Mouse (Mus musculus) frontal cortex, postnatal 14 days (tissue): ENCODE results near the gene Mrps18c.
A peak's percentile ranks its signal among the peaks of the same experiment; 100 is the strongest.

ENCODE experiments used
- DNase-seq, 2 experiments: peaks; one replicate each; pipeline ENCODE4 v3.0.0; 2022; ENCODE audit warnings: low spot score in 2 of 2

Gene Mrps18c

GRCm38 (mm10) chr5:100798165-100798860, at the start of gene Mrps18c, which contains the start of gene Helq:
Gene Mrps18c (plus strand): TSS chr5:100798627.
Gene Helq (minus strand): TSS chr5:100798598.
- DNase-seq: peak; percentile 86 to 92

DNA sequence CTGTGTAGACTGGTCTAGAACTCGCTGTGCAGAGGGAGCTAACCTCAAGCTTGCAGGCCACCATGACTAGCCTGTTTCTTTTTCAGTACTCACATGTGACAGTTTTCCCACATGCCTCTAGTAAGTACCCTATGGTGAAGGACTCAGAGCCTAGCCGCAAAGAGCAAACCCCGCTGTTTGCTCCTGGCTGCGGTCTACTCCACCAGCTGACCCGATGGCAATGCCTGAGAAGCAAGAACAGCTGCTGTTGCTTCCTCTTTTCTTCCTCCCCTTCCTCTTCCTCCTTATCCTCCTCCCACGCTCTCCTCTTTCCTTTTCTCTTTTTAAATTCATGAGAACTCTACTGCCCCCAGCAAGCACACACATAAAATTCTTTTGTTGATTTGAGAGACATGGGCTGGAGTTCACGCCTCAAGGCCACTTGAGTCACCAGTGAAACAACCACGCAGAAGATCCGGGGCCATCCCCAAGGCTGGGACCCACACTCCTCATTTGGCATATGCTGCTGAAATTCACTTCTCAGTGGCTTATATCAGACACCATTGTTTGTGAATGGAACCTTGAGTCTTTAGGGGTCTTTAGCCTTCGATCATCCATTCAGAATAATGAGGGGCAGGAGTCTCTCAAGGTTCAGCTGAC, 47.7 kb upstream of the Mrps18c start:
- DNase-seq: no peak

DNA sequence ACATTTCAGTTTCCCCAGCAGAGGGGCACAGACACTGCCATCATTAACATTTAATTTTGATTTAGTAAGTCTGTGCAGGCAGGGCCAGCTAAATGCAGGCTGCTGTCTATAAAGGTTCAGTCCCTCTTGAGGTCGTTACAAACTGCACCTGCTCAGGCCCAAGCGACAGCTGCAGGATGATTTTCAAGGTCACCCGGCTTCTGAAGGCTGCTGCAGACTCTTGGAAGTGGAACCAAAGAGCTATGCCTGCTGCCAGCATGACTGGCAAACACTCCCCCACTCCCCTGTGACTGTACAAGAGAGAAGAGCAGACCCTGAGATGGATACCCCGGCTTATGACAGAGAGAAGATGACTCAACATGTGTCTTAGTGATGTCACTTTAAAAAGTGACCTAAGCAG, 46.8 kb upstream of the Mrps18c start:
- DNase-seq: no peak

DNA sequence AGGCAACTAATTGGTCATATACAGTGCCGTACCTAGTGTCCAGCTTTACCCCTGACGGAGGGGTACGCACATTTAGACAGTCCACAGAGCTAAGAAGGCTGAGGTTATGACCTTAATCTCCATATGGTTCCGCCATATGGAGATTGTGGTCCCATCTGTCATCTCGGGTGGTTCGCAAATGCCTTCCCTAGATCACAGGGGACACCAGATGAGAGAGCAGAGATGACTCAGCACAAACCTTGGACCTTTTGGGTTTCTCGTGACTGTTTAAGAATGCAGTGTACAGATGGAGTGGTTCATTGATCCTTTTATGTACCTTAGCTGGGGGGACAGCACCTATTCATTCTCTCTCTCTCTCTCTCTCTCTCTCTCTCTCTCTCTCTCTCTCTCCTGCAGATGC, 45.0 kb upstream of the Mrps18c start:
- DNase-seq: no peak

DNA sequence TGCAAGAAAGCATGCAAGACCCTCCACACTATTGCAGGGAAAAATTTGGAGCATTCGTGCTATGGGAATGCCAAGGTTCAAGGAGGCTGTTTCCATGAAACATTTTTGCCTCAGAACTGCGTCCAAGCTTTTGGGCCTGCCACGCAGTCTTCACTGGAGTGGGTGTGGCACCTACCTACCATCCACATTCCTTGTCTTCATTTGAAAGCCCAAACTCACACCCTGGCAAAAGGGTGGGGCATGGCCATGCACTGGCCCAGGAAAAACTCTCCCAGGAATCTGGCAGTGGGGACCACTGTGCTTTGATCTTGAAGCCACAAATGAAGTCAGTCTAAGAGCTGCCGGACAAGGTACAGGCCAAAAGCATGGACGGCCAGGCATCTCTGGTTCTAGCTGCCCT, 40.3 kb upstream of the Mrps18c start:
- no peak for DNase-seq

- DNase-seq: no peak
These were observed 38.3 kb upstream of the Mrps18c start for GRCm38 (mm10) chr5:100760049-100760663.

GRCm38 (mm10) chr5:100761736-100762135, 36.7 kb upstream of the Mrps18c start:
- no peak for DNase-seq

DNA sequence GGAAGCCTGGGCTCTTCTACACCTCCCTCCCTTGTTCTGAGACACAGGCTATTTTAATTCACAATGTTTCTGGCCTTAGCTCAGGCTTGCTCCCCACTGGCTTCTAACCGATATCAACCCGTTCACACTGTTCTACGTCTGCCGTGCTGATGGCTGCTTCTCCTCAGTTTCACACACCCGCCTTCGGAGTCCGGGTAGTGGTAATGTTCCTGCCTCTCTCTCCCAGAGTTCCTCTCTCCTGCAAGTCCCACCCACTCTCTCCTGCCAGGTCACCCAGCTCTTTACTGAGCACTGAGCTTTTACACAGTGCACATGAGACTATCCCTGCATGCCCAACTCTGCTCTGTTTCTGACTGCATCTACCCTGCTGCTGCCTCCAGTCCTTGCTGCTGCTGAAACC, 32.4 kb upstream of the Mrps18c start:
- no peak for DNase-seq

DNA sequence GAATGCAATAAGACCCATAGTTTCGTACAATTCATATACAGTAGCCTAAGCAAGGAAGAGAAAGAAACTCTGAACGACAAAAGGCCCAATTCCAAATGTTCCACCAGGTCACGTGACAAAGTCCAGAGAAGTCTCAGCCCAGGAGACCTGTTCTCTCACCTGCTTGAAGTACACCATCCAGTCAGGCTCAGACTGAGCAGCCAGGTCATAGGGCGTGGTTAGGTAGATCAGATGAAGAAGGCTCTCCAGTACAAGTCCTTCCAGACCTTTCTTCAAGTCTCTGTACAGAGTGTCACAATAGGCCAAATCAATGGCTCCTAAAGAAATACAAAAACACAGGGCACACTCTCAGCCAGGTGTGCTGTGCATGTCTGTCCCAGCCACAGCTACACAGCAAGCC, 26.9 kb upstream of the Mrps18c start:
- DNase-seq: no peak

DNA sequence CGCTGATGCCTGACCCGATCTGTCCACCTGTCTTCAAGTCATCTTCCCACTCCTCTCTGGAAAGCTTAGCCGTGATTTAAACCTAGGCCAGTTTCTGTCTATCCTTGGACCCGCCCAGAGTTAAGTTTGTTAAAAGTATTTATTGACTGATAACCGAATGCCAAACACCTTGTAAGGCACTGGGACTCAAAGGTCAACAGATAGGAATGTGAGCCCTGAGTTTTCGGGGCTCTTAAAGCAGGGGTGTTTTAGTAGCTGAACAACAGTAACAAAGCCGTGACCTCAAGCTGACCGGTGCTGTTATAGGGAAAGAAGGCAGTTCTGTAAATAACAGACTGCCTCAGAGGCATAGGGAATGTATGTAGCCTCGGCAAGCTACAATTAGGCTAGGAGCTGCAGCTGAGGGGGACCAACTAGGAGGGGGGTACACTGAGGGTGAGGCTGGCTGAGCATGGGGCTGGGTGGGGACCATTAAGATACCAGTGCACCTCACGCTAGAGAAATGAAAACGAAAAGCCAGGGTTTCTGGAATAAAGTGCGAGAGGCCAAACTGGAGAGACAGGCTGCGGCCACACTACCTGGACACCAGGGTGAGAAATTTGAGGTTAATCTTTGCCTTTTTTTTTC, 22.5 kb upstream of the Mrps18c start:
- no peak for DNase-seq

DNA sequence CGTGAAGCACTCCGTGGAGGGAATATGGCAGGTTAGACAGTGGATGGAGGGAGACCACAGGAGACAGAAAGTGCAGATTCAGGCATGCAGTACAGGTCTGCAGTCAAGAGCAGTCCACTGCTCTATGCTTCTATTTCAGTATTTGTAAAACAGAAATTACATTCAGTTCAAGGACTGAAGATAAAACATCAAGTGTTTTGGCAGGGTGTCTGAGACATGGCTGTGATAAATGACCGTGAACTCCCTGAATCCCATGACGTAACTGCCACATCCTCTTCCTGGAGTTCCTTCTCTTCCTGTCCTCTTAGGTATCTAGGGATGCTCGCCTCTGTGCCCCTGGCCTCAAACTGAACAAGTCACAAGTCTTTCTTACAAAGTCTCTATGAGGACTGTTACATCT, 21.5 kb upstream of the Mrps18c start:
- DNase-seq: no peak

GRCm38 (mm10) chr5:100779002-100779401, 19.4 kb upstream of the Mrps18c start:
- DNase-seq: no peak

DNA sequence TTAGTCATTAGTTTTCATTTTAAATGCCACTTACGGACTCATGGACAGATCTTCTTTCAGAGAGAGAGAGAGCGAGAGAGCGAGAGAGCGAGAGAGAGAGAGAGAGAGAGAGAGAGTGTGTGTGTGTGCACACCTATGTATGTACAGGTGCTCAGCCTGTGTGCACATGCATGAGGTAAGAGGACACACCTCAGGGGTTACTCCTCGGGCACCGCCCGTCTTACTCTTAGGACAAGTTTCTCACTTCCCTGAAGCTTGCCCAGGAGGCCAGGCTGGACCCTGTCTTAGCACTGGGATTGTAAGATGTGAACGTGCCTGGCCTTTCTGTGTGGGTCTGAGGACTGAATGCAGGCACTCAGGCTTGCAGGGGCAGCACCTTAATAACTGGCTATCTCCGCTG, 10.9 kb upstream of the Mrps18c start:
- no peak for DNase-seq

DNA sequence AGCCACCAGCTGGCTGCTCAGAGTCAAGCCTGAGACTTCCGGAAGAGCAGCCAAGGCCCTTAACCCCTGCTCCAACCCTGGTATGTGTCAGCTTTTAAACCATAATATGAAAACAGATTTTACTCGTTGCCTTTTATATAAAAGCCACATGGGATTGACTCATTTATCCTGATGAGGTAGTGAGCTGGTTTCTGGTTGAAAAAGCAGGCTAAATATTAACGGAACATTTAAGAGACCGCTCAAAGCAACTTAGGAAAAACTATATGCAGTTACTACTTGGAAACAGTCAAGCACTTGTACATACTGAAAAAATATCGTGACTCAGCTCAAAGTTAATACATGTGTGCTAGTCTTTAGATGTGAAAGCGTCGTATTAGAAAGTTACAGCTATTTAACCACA, 6.2 kb upstream of the Mrps18c start:
- no peak for DNase-seq

- DNase-seq: no peak
These were observed 4.3 kb upstream of the Mrps18c start for GRCm38 (mm10) chr5:100794084-100794483.

DNA sequence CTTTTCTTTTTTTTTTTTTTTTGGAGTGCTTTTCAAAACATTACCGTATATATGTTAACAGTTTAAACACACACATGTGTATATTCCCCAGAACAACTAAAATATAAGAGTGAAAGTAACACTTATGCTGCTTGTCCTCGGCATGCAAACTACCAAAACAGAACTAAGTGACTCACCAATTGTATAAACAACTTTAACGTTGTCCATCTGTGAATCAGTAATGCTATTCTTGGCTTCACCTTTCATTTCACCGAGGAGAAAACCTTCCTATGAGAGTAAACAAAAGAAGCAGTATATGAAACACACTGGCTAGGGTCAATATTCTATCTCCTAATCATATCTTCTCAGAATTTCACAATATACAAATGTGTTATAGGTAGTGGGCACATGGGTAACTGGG, 19.9 kb downstream of the Mrps18c start:
- DNase-seq: no peak

GRCm38 (mm10) chr5:100819568-100820480, 21.4 kb downstream of the Mrps18c start:
- no peak for DNase-seq

DNA sequence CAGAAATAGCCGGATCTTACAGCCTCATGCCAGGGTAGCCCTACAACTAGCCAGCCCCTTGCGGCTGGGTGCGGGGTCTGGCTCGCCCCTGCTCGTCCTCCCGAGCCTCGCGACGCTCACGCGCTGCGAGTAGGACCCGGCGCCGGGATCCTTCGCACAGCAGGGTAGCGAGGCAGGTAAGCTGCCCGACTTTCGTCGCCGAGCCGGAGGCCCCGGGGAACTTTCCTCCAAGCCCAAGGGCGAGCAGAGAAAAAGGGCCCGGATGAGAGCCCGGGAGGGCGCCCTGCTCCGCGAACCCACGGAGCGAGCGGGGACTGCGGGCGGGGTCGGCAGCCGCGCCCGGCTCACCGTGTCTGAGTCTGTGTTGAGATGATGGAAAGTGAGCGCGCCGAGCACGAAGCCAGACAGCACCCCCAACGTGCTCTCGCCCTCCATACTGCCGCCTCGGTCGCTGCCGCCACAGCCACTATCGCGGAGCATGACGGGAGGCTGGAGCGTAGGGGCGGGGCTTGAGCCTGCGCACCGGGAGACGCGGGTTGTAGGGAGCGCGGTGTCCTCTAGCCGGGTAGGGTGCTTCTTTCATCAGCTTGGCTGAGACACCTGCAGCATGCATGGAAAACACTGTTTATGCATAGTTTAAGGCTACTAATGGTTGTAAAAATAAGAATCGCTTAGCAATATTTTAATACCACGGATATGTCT, 22.2 kb downstream of the Mrps18c start, which contains the start of gene Abraxas1:
Abraxas1 (minus strand) TSS at position 483 of the 702 bp plus-strand sequence.
- DNase-seq: peak; percentile 57 to 82

GRCm38 (mm10) chr5:100821375-100821774, 22.9 kb downstream of the Mrps18c start:
- no peak for DNase-seq

DNA sequence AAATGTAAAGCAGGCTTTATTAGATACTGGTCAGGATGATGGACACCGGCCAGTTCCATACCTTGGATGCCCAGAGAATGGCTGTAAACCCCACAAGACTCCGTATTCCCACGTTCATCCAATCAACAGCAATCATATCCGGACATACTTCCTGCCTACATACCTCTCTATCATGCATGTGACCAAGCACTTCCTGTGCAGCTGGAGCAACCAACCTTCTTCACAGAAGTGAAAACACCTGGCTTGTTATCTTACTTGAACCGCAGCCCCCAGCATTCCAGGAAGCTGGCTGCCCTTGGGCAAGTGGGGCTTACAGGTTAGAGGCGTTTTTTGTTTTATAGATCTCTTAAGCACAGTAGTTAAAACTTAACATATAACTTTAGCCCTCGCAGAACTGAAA, 24.4 kb downstream of the Mrps18c start:
- DNase-seq: no peak

DNA sequence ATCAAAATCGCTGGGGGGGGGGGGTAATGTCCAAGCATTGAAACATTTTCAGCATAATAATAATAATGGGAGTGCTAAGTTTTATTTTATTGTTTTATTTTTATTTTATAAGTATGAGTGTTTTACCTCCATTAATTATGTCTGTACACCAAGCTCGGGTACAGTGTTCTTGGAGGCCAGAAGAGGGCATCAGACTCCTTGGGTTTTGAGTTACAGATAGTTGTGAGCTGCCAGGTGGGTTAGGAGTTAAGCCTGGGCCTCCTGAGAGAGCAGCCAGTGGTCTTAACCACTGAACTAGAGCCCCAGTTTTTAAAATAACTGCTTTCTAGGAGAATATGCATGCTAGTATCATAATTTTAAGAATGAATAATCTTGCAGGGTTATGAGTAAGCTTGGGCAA, 27.5 kb downstream of the Mrps18c start:
- no peak for DNase-seq
